Mouse (Mus musculus): ENCODE measurements around the gene Pcsk2. TPM values are rescaled to one million over a fixed set of nuclear protein-coding genes. Genes with fewer than 3 reads are reported as not detected.

The Pcsk2 gene
- polyA plus RNA-seq, 1 experiment from 2014 or later, result 0.02 TPM

- Histone ChIP-seq H3K9ac (no peak overlapping the region), H3K4me1 (replicated peaks) (no peaks in the 10 kb centered on the region), H3K27ac (replicated peaks) (no peak overlapping the region), H3K9me3 (replicated peaks) (no peaks in the 10 kb centered on the region), H3K4me3 (replicated peaks) (no peak overlapping the region), H3K4me2 (no peak overlapping the region), H3K36me3 (replicated peaks) (no peaks in the 10 kb centered on the region), H3K27me3 (no peaks in the 10 kb centered on the region)
- ATAC-seq (ENCODE audit: insufficient read depth), result no peak
- WGBS (ENCODE audit: insufficient replicate concordance), result 65% methylated on average over 5 of the region's 5 CpGs
Observed at GRCm38 (mm10) chr2:143646001-143646400, 100.0 kb downstream of the Pcsk2 start.

GRCm38 (mm10) chr2:143654621-143655020 is 108.7 kb downstream of the Pcsk2 start:
- Histone ChIP-seq H3K27ac (replicated peaks) (no peak overlapping the region), H3K36me3 (replicated peaks) (no peaks in the 10 kb centered on the region), H3K9ac (no peak overlapping the region), H3K27me3 (no peaks in the 10 kb centered on the region), H3K4me2 (no peak overlapping the region), H3K4me1 (replicated peaks) (no peaks in the 10 kb centered on the region), H3K9me3 (replicated peaks) (no peaks in the 10 kb centered on the region), H3K4me3 (replicated peaks) (no peak overlapping the region)
- ATAC-seq (ENCODE audit: insufficient read depth), result no peak
- 66% methylated on average over 4 of the region's 4 CpGs for WGBS (ENCODE audit: insufficient replicate concordance)

GRCm38 (mm10) chr2:143656968-143657367 is 111.0 kb downstream of the Pcsk2 start:
- Histone ChIP-seq H3K4me2 (no peak overlapping the region), H3K9me3 (replicated peaks) (no peaks in the 10 kb centered on the region), H3K4me1 (replicated peaks) (no peaks in the 10 kb centered on the region), H3K27me3 (no peaks in the 10 kb centered on the region), H3K4me3 (replicated peaks) (no peak overlapping the region), H3K9ac (no peak overlapping the region), H3K36me3 (replicated peaks) (no peaks in the 10 kb centered on the region), H3K27ac (replicated peaks) (no peak overlapping the region)
- 43% methylated on average over 4 of the region's 4 CpGs for WGBS (ENCODE audit: insufficient replicate concordance)
- ATAC-seq (ENCODE audit: insufficient read depth), result no peak

GRCm38 (mm10) chr2:143666785-143667184 is 120.8 kb downstream of the Pcsk2 start:
- no peaks in the 10 kb centered on the region for H3K36me3 ChIP-seq (replicated peaks)
- no peak overlapping the region for H3K9ac ChIP-seq
- WGBS (ENCODE audit: insufficient replicate concordance), result 54% methylated on average over 5 of the region's 5 CpGs
- no peaks in the 10 kb centered on the region for H3K27me3 ChIP-seq
- no peak overlapping the region for H3K4me3 ChIP-seq (replicated peaks)
- ATAC-seq (ENCODE audit: insufficient read depth), result no peak
- no peak overlapping the region for H3K27ac ChIP-seq (replicated peaks)
- H3K4me1 ChIP-seq (replicated peaks), result no peaks in the 10 kb centered on the region
- H3K9me3 ChIP-seq (replicated peaks), result no peaks in the 10 kb centered on the region
- 0 out of 2 replicates have a peak overlapping the region, but pooled peaks have one; percentile 2 for H3K4me2 ChIP-seq

- H3K27me3 ChIP-seq, result no peaks in the 10 kb centered on the region
- ATAC-seq (ENCODE audit: insufficient read depth), result no peak
- H3K9me3 ChIP-seq (replicated peaks), result no peaks in the 10 kb centered on the region
- WGBS (ENCODE audit: insufficient replicate concordance), result 60% methylated on average over 4 of the region's 4 CpGs
- no peak overlapping the region for H3K4me3 ChIP-seq (replicated peaks)
- no peaks in the 10 kb centered on the region for H3K36me3 ChIP-seq (replicated peaks)
- H3K4me1 ChIP-seq (replicated peaks), result no peaks in the 10 kb centered on the region
- H3K4me2 ChIP-seq, result no peak overlapping the region
- H3K9ac ChIP-seq, result no peak overlapping the region
- no peak overlapping the region for H3K27ac ChIP-seq (replicated peaks)
Observed at GRCm38 (mm10) chr2:143677869-143678268, 131.9 kb downstream of the Pcsk2 start.

- no peak overlapping the region for H3K4me3 ChIP-seq (replicated peaks)
- H3K9me3 ChIP-seq (replicated peaks), result no peaks in the 10 kb centered on the region
- H3K27ac ChIP-seq (replicated peaks), result no peak overlapping the region
- no peaks in the 10 kb centered on the region for H3K36me3 ChIP-seq (replicated peaks)
- no peak for ATAC-seq (ENCODE audit: insufficient read depth)
- H3K27me3 ChIP-seq, result no peaks in the 10 kb centered on the region
- no peak overlapping the region for H3K9ac ChIP-seq
- H3K4me1 ChIP-seq (replicated peaks), result no peaks in the 10 kb centered on the region
- no peak overlapping the region for H3K4me2 ChIP-seq
- 50% methylated on average over 2 of the region's 2 CpGs for WGBS (ENCODE audit: insufficient replicate concordance)
Observed at GRCm38 (mm10) chr2:143679513-143679912, 133.6 kb downstream of the Pcsk2 start.

GRCm38 (mm10) chr2:143681873-143682555 is 136.1 kb downstream of the Pcsk2 start:
- Histone ChIP-seq H3K9ac (no peak overlapping the region), H3K9me3 (replicated peaks) (no peaks in the 10 kb centered on the region), H3K4me1 (replicated peaks) (no peaks in the 10 kb centered on the region), H3K27me3 (no peaks in the 10 kb centered on the region), H3K36me3 (replicated peaks) (no peaks in the 10 kb centered on the region), H3K4me3 (replicated peaks) (no peak overlapping the region), H3K27ac (replicated peaks) (no peak overlapping the region), H3K4me2 (no peak overlapping the region)
- ATAC-seq (ENCODE audit: insufficient read depth), result no peak
- 54% methylated on average over 8 of the region's 8 CpGs for WGBS (ENCODE audit: insufficient replicate concordance)

GRCm38 (mm10) chr2:143683513-143683912 is 137.6 kb downstream of the Pcsk2 start:
- WGBS (ENCODE audit: insufficient replicate concordance), result 66% methylated on average over 2 of the region's 2 CpGs
- Histone ChIP-seq H3K4me1 (replicated peaks) (no peaks in the 10 kb centered on the region), H3K9ac (no peak overlapping the region), H3K27me3 (no peaks in the 10 kb centered on the region), H3K9me3 (replicated peaks) (no peaks in the 10 kb centered on the region), H3K4me3 (replicated peaks) (no peak overlapping the region), H3K4me2 (no peak overlapping the region), H3K27ac (replicated peaks) (no peak overlapping the region), H3K36me3 (replicated peaks) (no peaks in the 10 kb centered on the region)
- no peak for ATAC-seq (ENCODE audit: insufficient read depth)

GRCm38 (mm10) chr2:143691244-143691643 is 145.3 kb downstream of the Pcsk2 start:
- 33% methylated on average over 3 of the region's 3 CpGs for WGBS (ENCODE audit: insufficient replicate concordance)

GRCm38 (mm10) chr2:143696026-143696557 is 150.1 kb downstream of the Pcsk2 start:
- Histone ChIP-seq H3K4me2 (no peak overlapping the region), H3K27me3 (no peaks in the 10 kb centered on the region), H3K4me1 (replicated peaks) (no peaks in the 10 kb centered on the region), H3K4me3 (replicated peaks) (no peak overlapping the region), H3K36me3 (replicated peaks) (no peaks in the 10 kb centered on the region), H3K27ac (replicated peaks) (no peak overlapping the region), H3K9ac (no peak overlapping the region), H3K9me3 (replicated peaks) (0 out of 2 replicates have a peak, but pooled peaks cover 3% of the 10 kb centered on the region)
- WGBS (ENCODE audit: insufficient replicate concordance), result 74% methylated on average over 14 of the region's 14 CpGs
- no peak for ATAC-seq (ENCODE audit: insufficient read depth)

More at GRCm38 (mm10) chr2:143691244-143691643, 145.3 kb downstream of the Pcsk2 start:
- ATAC-seq (ENCODE audit: insufficient read depth), result no peak
- H3K4me3 ChIP-seq (replicated peaks), result no peak overlapping the region
- no peak overlapping the region for H3K4me2 ChIP-seq
- H3K27me3 ChIP-seq, result no peaks in the 10 kb centered on the region
- 0 out of 2 replicates have a peak, but pooled peaks cover 3% of the 10 kb centered on the region for H3K9me3 ChIP-seq (replicated peaks)
- H3K36me3 ChIP-seq (replicated peaks), result no peaks in the 10 kb centered on the region
- no peak overlapping the region for H3K9ac ChIP-seq
- H3K4me1 ChIP-seq (replicated peaks), result no peaks in the 10 kb centered on the region
- H3K27ac ChIP-seq (replicated peaks), result no peak overlapping the region

- 0 out of 2 replicates have a peak, but pooled peaks cover 3% of the 10 kb centered on the region for H3K9me3 ChIP-seq (replicated peaks)
- no peak overlapping the region for H3K4me3 ChIP-seq (replicated peaks)
- no peak overlapping the region for H3K4me2 ChIP-seq
- no peaks in the 10 kb centered on the region for H3K36me3 ChIP-seq (replicated peaks)
- no peaks in the 10 kb centered on the region for H3K27me3 ChIP-seq
- no peak overlapping the region for H3K27ac ChIP-seq (replicated peaks)
- no peak for ATAC-seq (ENCODE audit: insufficient read depth)
- H3K9ac ChIP-seq, result no peak overlapping the region
- no peaks in the 10 kb centered on the region for H3K4me1 ChIP-seq (replicated peaks)
- 75% methylated on average over 7 of the region's 7 CpGs for WGBS (ENCODE audit: insufficient replicate concordance)
Observed at GRCm38 (mm10) chr2:143696704-143697103, 150.7 kb downstream of the Pcsk2 start.

Data from liver, embryonic 15.5 days (tissue).